Mouse (Mus musculus): ENCODE data around the gene Galnt18. TPM values are rescaled to one million over a fixed set of nuclear protein-coding genes. Genes with fewer than 3 reads are reported as not detected.

Gene Galnt18
- polyA plus RNA-seq, 1 experiment = 3.8 TPM

GRCm38 (mm10) chr7:111518581-111519242 lies 261.1 kb downstream of the Galnt18 start:
- Histone ChIP-seq H3K27ac (ENCODE audit: insufficient read depth, low read depth, low read length) (no peak overlapping the region), H3K4me3 (ENCODE audit: low read depth, low read length) (no peak overlapping the region), H3K4me1 (ENCODE audit: control insufficient read depth, insufficient read depth, insufficient read length, low read length) (no peaks in the 10 kb centered on the region), H3K36me3 (ENCODE audit: control insufficient read depth, insufficient read depth, low read length) (no peaks in the 10 kb centered on the region), H3K27me3 (ENCODE audit: control insufficient read depth, insufficient read depth, low read length) (no peaks in the 10 kb centered on the region)
- WGBS = 77% methylated on average over 8 of the region's 8 CpGs
- TF ChIP-seq POLR2A (IDR thresholded peaks at IDR 0.05; ENCODE audit: low read depth, low read length) (no peak), CTCF (IDR thresholded peaks at IDR 0.05; ENCODE audit: extremely low read depth, insufficient read length, insufficient replicate concordance, low read depth, low read length) (no peak)

GRCm38 (mm10) chr7:111516882-111517281 lies 262.9 kb downstream of the Galnt18 start:
- TF ChIP-seq CTCF (IDR thresholded peaks at IDR 0.05; ENCODE audit: extremely low read depth, insufficient read length, insufficient replicate concordance, low read depth, low read length) = no peak
- no peak for TF ChIP-seq POLR2A (IDR thresholded peaks at IDR 0.05; ENCODE audit: low read depth, low read length)
- WGBS = 53% methylated on average over 1 of the region's 1 CpGs
- H3K4me1 ChIP-seq (ENCODE audit: control insufficient read depth, insufficient read depth, insufficient read length, low read length) = no peaks in the 10 kb centered on the region
- no peak overlapping the region for H3K27ac ChIP-seq (ENCODE audit: insufficient read depth, low read depth, low read length)
- no peaks in the 10 kb centered on the region for H3K36me3 ChIP-seq (ENCODE audit: control insufficient read depth, insufficient read depth, low read length)
- no peak overlapping the region for H3K4me3 ChIP-seq (ENCODE audit: low read depth, low read length)
- no peaks in the 10 kb centered on the region for H3K27me3 ChIP-seq (ENCODE audit: control insufficient read depth, insufficient read depth, low read length)

GRCm38 (mm10) chr7:111515471-111515870 lies 264.3 kb downstream of the Galnt18 start:
- Histone ChIP-seq H3K27ac (ENCODE audit: insufficient read depth, low read depth, low read length) (no peak overlapping the region), H3K4me1 (ENCODE audit: control insufficient read depth, insufficient read depth, insufficient read length, low read length) (no peaks in the 10 kb centered on the region), H3K4me3 (ENCODE audit: low read depth, low read length) (no peak overlapping the region), H3K27me3 (ENCODE audit: control insufficient read depth, insufficient read depth, low read length) (no peaks in the 10 kb centered on the region), H3K36me3 (ENCODE audit: control insufficient read depth, insufficient read depth, low read length) (no peaks in the 10 kb centered on the region)
- TF ChIP-seq CTCF (IDR thresholded peaks at IDR 0.05; ENCODE audit: extremely low read depth, insufficient read length, insufficient replicate concordance, low read depth, low read length) (no peak), POLR2A (IDR thresholded peaks at IDR 0.05; ENCODE audit: low read depth, low read length) (no peak)
- 92% methylated on average over 2 of the region's 2 CpGs for whole genome bisulfite sequencing

- TF ChIP-seq POLR2A (IDR thresholded peaks at IDR 0.05; ENCODE audit: low read depth, low read length) (no peak), CTCF (IDR thresholded peaks at IDR 0.05; ENCODE audit: extremely low read depth, insufficient read length, insufficient replicate concordance, low read depth, low read length) (no peak)
- Histone ChIP-seq H3K36me3 (ENCODE audit: control insufficient read depth, insufficient read depth, low read length) (no peaks in the 10 kb centered on the region), H3K4me1 (ENCODE audit: control insufficient read depth, insufficient read depth, insufficient read length, low read length) (no peaks in the 10 kb centered on the region), H3K27ac (ENCODE audit: insufficient read depth, low read depth, low read length) (no peak overlapping the region), H3K27me3 (ENCODE audit: control insufficient read depth, insufficient read depth, low read length) (no peaks in the 10 kb centered on the region), H3K4me3 (ENCODE audit: low read depth, low read length) (no peak overlapping the region)
- 81% methylated on average over 2 of the region's 2 CpGs for WGBS
Measured at GRCm38 (mm10) chr7:111509167-111509854, 270.5 kb downstream of the Galnt18 start.

GRCm38 (mm10) chr7:111500616-111501015 lies 279.2 kb downstream of the Galnt18 start:
- no peak overlapping the region for H3K4me3 ChIP-seq (ENCODE audit: low read depth, low read length)
- no peak overlapping the region for H3K27ac ChIP-seq (ENCODE audit: insufficient read depth, low read depth, low read length)
- H3K4me1 ChIP-seq (ENCODE audit: control insufficient read depth, insufficient read depth, insufficient read length, low read length) = no peaks in the 10 kb centered on the region
- H3K27me3 ChIP-seq (ENCODE audit: control insufficient read depth, insufficient read depth, low read length) = no peaks in the 10 kb centered on the region
- no peaks in the 10 kb centered on the region for H3K36me3 ChIP-seq (ENCODE audit: control insufficient read depth, insufficient read depth, low read length)
- TF ChIP-seq POLR2A (IDR thresholded peaks at IDR 0.05; ENCODE audit: low read depth, low read length) = no peak
- TF ChIP-seq CTCF (IDR thresholded peaks at IDR 0.05; ENCODE audit: extremely low read depth, insufficient read length, insufficient replicate concordance, low read depth, low read length) = no peak
- 81% methylated on average over 2 of the region's 2 CpGs for WGBS

GRCm38 (mm10) chr7:111499255-111499790 lies 280.5 kb downstream of the Galnt18 start:
- 33% methylated on average over 2 of the region's 2 CpGs for WGBS
- H3K36me3 ChIP-seq (ENCODE audit: control insufficient read depth, insufficient read depth, low read length) = no peaks in the 10 kb centered on the region
- no peak overlapping the region for H3K4me3 ChIP-seq (ENCODE audit: low read depth, low read length)
- H3K4me1 ChIP-seq (ENCODE audit: control insufficient read depth, insufficient read depth, insufficient read length, low read length) = no peaks in the 10 kb centered on the region
- TF ChIP-seq CTCF (IDR thresholded peaks at IDR 0.05; ENCODE audit: extremely low read depth, insufficient read length, insufficient replicate concordance, low read depth, low read length) (no peak), POLR2A (IDR thresholded peaks at IDR 0.05; ENCODE audit: low read depth, low read length) (no peak)
- no peak overlapping the region for H3K27ac ChIP-seq (ENCODE audit: insufficient read depth, low read depth, low read length)
- no peaks in the 10 kb centered on the region for H3K27me3 ChIP-seq (ENCODE audit: control insufficient read depth, insufficient read depth, low read length)

- Histone ChIP-seq H3K27ac (ENCODE audit: insufficient read depth, low read depth, low read length) (no peak overlapping the region), H3K27me3 (ENCODE audit: control insufficient read depth, insufficient read depth, low read length) (no peaks in the 10 kb centered on the region), H3K4me1 (ENCODE audit: control insufficient read depth, insufficient read depth, insufficient read length, low read length) (no peaks in the 10 kb centered on the region), H3K4me3 (ENCODE audit: low read depth, low read length) (no peak overlapping the region), H3K36me3 (ENCODE audit: control insufficient read depth, insufficient read depth, low read length) (no peaks in the 10 kb centered on the region)
- 83% methylated on average over 6 of the region's 6 CpGs for WGBS
- no peak for TF ChIP-seq POLR2A (IDR thresholded peaks at IDR 0.05; ENCODE audit: low read depth, low read length)
Measured at GRCm38 (mm10) chr7:111497191-111497590, 282.6 kb downstream of the Galnt18 start.

All from small intestine, adult 2 months (tissue).